Mouse (Mus musculus) leukemia stem cell, adult 10-12 weeks (primary cell): ENCODE results near the gene Gm2042. TPM values are rescaled to one million over a fixed set of nuclear protein-coding genes. Genes with fewer than 3 reads are reported as not detected.

ENCODE experiments used
- polyA plus RNA-seq: library from polyadenylated mRNA; stranded (reverse); fragments of >175 nt; gene quantifications from 2 replicates; pipeline ENCODE4 v1.2.3, GENCODE M21; 2012; ENCODE audit warnings: low replicate concordance

Gene Gm2042
- not detected in 2 replicates for polyA plus RNA-seq

DNA sequence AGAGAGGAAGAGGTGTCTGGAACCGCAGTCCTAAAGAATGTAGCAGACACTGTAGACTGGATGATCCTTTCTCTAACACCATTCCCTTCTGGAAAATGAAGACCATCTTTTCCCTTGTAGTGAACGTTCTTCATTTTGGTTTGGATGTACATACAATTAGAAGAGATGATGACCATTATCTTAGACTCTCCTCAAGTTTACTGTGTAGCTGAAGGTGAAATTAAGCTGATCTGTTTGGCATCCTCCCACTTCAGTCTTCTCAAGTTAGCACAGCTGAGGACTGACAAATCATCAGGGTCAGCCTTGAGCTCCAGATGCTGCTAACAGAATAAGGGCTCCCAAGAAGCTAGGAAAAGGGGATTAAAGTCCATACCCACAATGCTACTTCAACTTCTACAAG, at the start of gene Gm2042:
Gene Gm2042, plus strand, starts transcription at position 301 of the 400 bp plus-strand sequence.

DNA sequence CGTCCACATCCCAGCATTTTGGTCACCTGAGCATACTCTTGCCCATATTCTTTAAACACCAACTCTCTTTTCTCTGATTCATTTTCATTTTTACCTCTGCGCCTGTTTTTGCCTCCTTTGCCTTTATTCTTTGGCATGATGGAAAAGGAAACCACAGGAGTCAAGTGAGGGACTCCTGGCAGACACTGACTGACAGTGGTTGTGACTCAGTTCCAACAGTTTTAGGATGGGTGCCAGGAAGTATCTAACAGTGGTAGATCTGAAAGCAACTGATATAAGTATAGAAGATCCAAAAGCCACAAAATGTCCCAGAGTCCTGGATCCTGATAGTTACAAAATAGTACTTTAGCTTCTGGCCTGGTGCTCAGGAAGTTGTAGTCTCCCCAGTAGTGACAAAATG, 34.2 kb upstream of the Gm2042 start, which contains the start of gene Gm2035:
Gene Gm2035, minus strand, starts transcription at position 137 of the 400 bp plus-strand sequence.

Other genes starting within 250 kb of the Gm2042 start
- not detected in 2 replicates for gene Gm21319, start 178.3 kb upstream of the Gm2042 start, polyA plus RNA-seq
- not detected in 2 replicates for gene Gm21936, start 158.6 kb upstream of the Gm2042 start, polyA plus RNA-seq
- not detected in 2 replicates for gene BB287469, start 137.5 kb upstream of the Gm2042 start, polyA plus RNA-seq
- gene Gm2001, start 111.7 kb upstream of the Gm2042 start, polyA plus RNA-seq, result not detected in 2 replicates
- not detected in 2 replicates for gene Gm2016, start 80.0 kb upstream of the Gm2042 start, polyA plus RNA-seq
- not detected in 2 replicates for gene Gm2022, start 58.7 kb upstream of the Gm2042 start, polyA plus RNA-seq
- gene Gm2035, start 34.2 kb upstream of the Gm2042 start, polyA plus RNA-seq, result not detected in 2 replicates
- gene Gm2075, start 57.8 kb downstream of the Gm2042 start, polyA plus RNA-seq, result not detected in 2 replicates
- not detected in 2 replicates for gene Gm6803, start 64.7 kb downstream of the Gm2042 start, polyA plus RNA-seq
- gene Gm2056, start 72.9 kb downstream of the Gm2042 start, polyA plus RNA-seq, result not detected in 2 replicates
- not detected in 2 replicates for gene Gm16368, start 129.6 kb downstream of the Gm2042 start, polyA plus RNA-seq
- not detected in 2 replicates for gene Gm10436, start 228.0 kb downstream of the Gm2042 start, polyA plus RNA-seq